Mouse (Mus musculus) hindbrain, embryonic 11.5 days (tissue): ENCODE results near the gene Epyc. TPM values are rescaled to one million over a fixed set of nuclear protein-coding genes. Genes with fewer than 3 reads are reported as not detected.

Experiments used
- ATAC-seq: fragments of 200-750 bp; cut with Nextera tagmentation; 2 replicates; pipeline ENCODE4 v1.8.0; 2017; ENCODE audit warnings: mild to moderate bottlenecking, moderate TSS enrichment, moderate library complexity; ENCODE audit not compliant: low FRiP score
- DNase-seq: peaks from one replicate; pipeline ENCODE4 v3.0.0-alpha.2; 2015; ENCODE audit warnings: low spot score
- H3K27ac ChIP-seq: fragments of 300-500 bp; sonication (generic); 2 replicates; pipeline ENCODE4 v1.5.1; 2014; ENCODE audit warnings: mild to moderate bottlenecking, low read depth, low read length
- H3K27me3 ChIP-seq: fragments of 300-500 bp; sonication (generic); 2 replicates; pipeline ENCODE4 v1.6.1; 2014; ENCODE audit warnings: mild to moderate bottlenecking, low read length, moderate library complexity, mixed read lengths; ENCODE audit not compliant: control insufficient read depth, insufficient read depth
- H3K36me3 ChIP-seq: fragments of 300-500 bp; sonication (generic); 2 replicates; pipeline ENCODE4 v1.6.1; 2014; ENCODE audit warnings: mild to moderate bottlenecking, low read length, moderate library complexity, mixed read lengths; ENCODE audit not compliant: control insufficient read depth, insufficient read depth
- H3K4me1 ChIP-seq: fragments of 300-500 bp; sonication (generic); replicated peaks from 2 replicates; pipeline ENCODE4 v1.6.1; 2014; ENCODE audit warnings: low read length, mixed read lengths; ENCODE audit not compliant: control insufficient read depth, insufficient read depth
- H3K4me2 ChIP-seq: fragments of 300-500 bp; sonication (generic); replicated peaks from 2 replicates; pipeline ENCODE4 v1.6.1; 2014; ENCODE audit warnings: mild to moderate bottlenecking, low read depth, low read length
- H3K4me3 ChIP-seq: fragments of 300-500 bp; sonication (generic); 2 replicates; pipeline ENCODE4 v1.5.1; 2014; ENCODE audit warnings: low read depth, low read length
- H3K9ac ChIP-seq: fragments of 300-500 bp; sonication (generic); 2 replicates; pipeline ENCODE4 v1.6.1; 2014; ENCODE audit warnings: low read depth, low read length
- H3K9me3 ChIP-seq: fragments of 300-500 bp; sonication (generic); 2 replicates; pipeline ENCODE4 v1.6.1; 2016; ENCODE audit warnings: low read length; ENCODE audit not compliant: control insufficient read depth
- WGBS: fragments of 180-500 bp; shearing (Covaris S2); extraction: QIAGEN DNeasy Blood & Tissue Kit; methylation state at CpG from one replicate; pipeline ENCODE4 v1.1.7; 2014; 5-methylcytosine and 5-hydroxymethylcytosine counted together
- polyA plus RNA-seq: library from polyadenylated mRNA; unstranded; fragments of >200 nt; fragmentation: Nextera tagmentation; extraction: Ambion mirVana; gene quantifications from 2 replicates; pipeline ENCODE4 v1.2.1, GENCODE M21; 2014

Epyc gene
- polyA plus RNA-seq = 1.8 and 2.1 TPM in 2 replicates

DNA sequence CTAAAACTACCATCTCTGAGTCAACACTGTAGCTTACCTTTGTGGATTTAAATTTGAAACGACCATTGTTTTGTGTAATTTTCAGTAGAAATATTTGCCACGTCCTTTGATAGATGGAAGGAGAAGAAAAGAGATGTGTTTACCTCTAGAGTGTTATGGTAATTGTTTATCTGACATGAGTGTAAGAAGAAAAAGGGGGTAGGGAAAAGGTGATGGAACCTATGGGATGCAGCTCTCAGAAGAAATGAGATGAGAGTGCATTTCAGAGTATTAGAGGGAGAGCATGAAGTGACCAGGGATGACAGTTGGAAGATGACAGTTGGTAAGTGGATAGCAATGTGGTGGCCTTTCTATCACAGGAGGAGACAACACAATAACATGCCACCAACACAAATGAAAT lies at the start of gene Epyc:
Epyc (plus strand) TSS at position 301 of the 400 bp plus-strand sequence.
- 79% methylated on average over 2 of the region's 2 CpGs for WGBS
- DNase-seq = no peak
- Histone ChIP-seq H3K4me2 (no peak within 1 kb of the TSS), H3K27me3 (no peaks in the 10 kb centered on the region), H3K4me1 (no peaks in the 10 kb centered on the region), H3K4me3 (no peak within 1 kb of the TSS), H3K36me3 (no peaks in the 10 kb centered on the region), H3K9me3 (no peaks in the 10 kb centered on the region), H3K27ac (no peak within 1 kb of the TSS), H3K9ac (no peak within 1 kb of the TSS)
- no peak for ATAC-seq

GRCm38 (mm10) chr10:97595680-97596079 lies 48.2 kb upstream of the Epyc start:
- no peak overlapping the region for H3K27ac ChIP-seq
- no peak overlapping the region for H3K4me3 ChIP-seq
- no peaks in the 10 kb centered on the region for H3K4me1 ChIP-seq
- H3K27me3 ChIP-seq = no peaks in the 10 kb centered on the region
- ATAC-seq (no peak), DNase-seq (no peak)
- H3K9me3 ChIP-seq = no peaks in the 10 kb centered on the region
- H3K36me3 ChIP-seq = no peaks in the 10 kb centered on the region
- 73% methylated on average over 1 of the region's 1 CpGs for WGBS
- H3K4me2 ChIP-seq = no peak overlapping the region
- H3K9ac ChIP-seq = no peak overlapping the region

GRCm38 (mm10) chr10:97601744-97602143 lies 42.1 kb upstream of the Epyc start:
- DNase-seq (no peak), ATAC-seq (no peak; the same call in 1 of the 2 replicates)
- WGBS = 72% methylated on average over 4 of the region's 4 CpGs
- no peaks in the 10 kb centered on the region for H3K9me3 ChIP-seq
- H3K4me3 ChIP-seq = no peak overlapping the region
- H3K27me3 ChIP-seq = no peaks in the 10 kb centered on the region
- no peak overlapping the region for H3K27ac ChIP-seq
- no peak overlapping the region for H3K9ac ChIP-seq
- H3K4me1 ChIP-seq = no peaks in the 10 kb centered on the region
- no peak overlapping the region for H3K4me2 ChIP-seq
- H3K36me3 ChIP-seq = no peaks in the 10 kb centered on the region

- H3K36me3 ChIP-seq = no peaks in the 10 kb centered on the region
- H3K9ac ChIP-seq = no peak overlapping the region
- DNase-seq = no peak
- H3K27me3 ChIP-seq = no peaks in the 10 kb centered on the region
- no peak overlapping the region for H3K4me2 ChIP-seq
- no peak overlapping the region for H3K27ac ChIP-seq
- no peak for ATAC-seq
- no peaks in the 10 kb centered on the region for H3K9me3 ChIP-seq
- H3K4me1 ChIP-seq = no peaks in the 10 kb centered on the region
- no peak overlapping the region for H3K4me3 ChIP-seq
These were observed 40.6 kb upstream of the Epyc start for GRCm38 (mm10) chr10:97603256-97603655.

DNA sequence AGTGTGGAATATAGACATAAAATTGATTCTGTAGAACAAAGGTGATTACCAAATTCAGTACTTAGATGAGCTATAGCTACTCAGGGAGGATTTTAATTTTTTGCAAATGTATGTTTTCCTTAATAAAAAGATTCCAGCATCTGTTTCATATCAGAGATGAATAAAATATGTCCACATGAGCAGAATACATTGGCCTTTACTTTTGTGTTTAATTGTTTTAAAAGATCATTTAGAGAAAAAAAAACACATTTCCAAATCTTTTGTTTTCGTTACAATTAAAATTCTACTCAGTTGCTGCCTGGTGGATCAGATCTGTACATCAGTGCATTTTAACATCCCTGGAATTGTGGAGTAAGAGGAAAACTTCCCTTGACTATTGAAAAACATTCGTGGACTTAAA lies 37.3 kb upstream of the Epyc start, which contains the start of gene Kera:
Kera (plus strand) TSS at position 301 of the 400 bp plus-strand sequence.
- no peak for ATAC-seq
- no peaks in the 10 kb centered on the region for H3K4me1 ChIP-seq
- H3K9me3 ChIP-seq = no peaks in the 10 kb centered on the region
- DNase-seq = no peak
- 74% methylated on average over 2 of the region's 2 CpGs for WGBS
- no peak within 1 kb of the TSS for H3K9ac ChIP-seq
- H3K27me3 ChIP-seq = no peaks in the 10 kb centered on the region
- H3K4me3 ChIP-seq = no peak within 1 kb of the TSS
- no peak within 1 kb of the TSS for H3K4me2 ChIP-seq
- H3K36me3 ChIP-seq = no peaks in the 10 kb centered on the region
- H3K27ac ChIP-seq = no peak within 1 kb of the TSS

- Histone ChIP-seq H3K4me1 (no peaks in the 10 kb centered on the region), H3K4me3 (no peak overlapping the region), H3K36me3 (no peaks in the 10 kb centered on the region), H3K9ac (no peak overlapping the region), H3K27ac (no peak overlapping the region), H3K27me3 (no peaks in the 10 kb centered on the region), H3K9me3 (no peaks in the 10 kb centered on the region), H3K4me2 (no peak overlapping the region)
- ATAC-seq (no peak), DNase-seq (no peak)
- WGBS = 94% methylated on average over 1 of the region's 1 CpGs
These were observed 21.5 kb upstream of the Epyc start for GRCm38 (mm10) chr10:97622328-97622727.

DNA sequence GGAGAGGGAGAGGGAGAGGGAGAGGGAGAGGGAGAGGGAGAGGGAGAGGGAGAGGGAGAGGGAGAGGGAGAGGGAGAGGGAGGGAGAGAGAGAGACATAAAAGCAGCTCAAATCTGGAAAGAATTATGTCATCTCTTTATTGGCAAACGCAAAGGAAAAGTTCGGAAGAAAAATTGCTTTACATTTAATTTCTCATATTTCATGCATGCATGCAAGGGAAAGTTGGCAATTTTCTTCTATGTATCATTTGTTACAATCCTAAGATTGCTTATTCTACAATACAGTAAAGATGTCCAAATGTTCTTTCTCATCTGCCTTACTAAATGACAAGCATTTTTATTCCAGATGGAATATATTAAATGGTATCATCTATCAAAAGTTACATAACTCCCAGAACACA lies 19.5 kb upstream of the Epyc start:
- H3K9me3 ChIP-seq = no peaks in the 10 kb centered on the region
- no peak overlapping the region for H3K4me3 ChIP-seq
- 77% methylated on average over 2 of the region's 2 CpGs for WGBS
- no peak overlapping the region for H3K9ac ChIP-seq
- H3K36me3 ChIP-seq = no peaks in the 10 kb centered on the region
- no peaks in the 10 kb centered on the region for H3K27me3 ChIP-seq
- no peak for ATAC-seq
- H3K4me1 ChIP-seq = no peaks in the 10 kb centered on the region
- no peak overlapping the region for H3K27ac ChIP-seq
- DNase-seq = no peak
- H3K4me2 ChIP-seq = no peak overlapping the region

GRCm38 (mm10) chr10:97625116-97625515 lies 18.8 kb upstream of the Epyc start:
- H3K4me3 ChIP-seq = no peak overlapping the region
- H3K4me1 ChIP-seq = no peaks in the 10 kb centered on the region
- no peaks in the 10 kb centered on the region for H3K36me3 ChIP-seq
- H3K27ac ChIP-seq = no peak overlapping the region
- H3K4me2 ChIP-seq = no peak overlapping the region
- 66% methylated on average over 4 of the region's 4 CpGs for WGBS
- no peak for DNase-seq
- ATAC-seq = no peak
- no peaks in the 10 kb centered on the region for H3K9me3 ChIP-seq
- H3K27me3 ChIP-seq = no peaks in the 10 kb centered on the region
- no peak overlapping the region for H3K9ac ChIP-seq

DNA sequence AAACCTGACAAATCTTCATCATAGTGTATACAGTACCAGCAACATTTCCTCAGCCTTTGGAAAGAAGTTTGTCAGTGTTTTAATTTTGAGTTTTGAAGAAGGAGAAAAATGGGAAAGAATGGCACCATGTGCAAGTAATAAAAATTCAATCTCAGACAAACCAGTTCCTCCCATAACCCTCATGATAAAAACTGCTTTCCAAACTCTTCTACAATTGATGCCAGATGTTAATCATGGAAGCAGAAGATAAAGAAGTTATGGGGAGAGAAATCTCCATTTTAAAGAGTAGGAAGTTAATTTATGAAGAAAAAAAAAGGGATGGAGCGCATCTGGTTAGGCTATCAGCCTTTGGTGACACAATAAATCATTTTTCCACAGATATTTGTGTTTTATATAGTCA lies 17.3 kb upstream of the Epyc start:
- no peaks in the 10 kb centered on the region for H3K36me3 ChIP-seq
- no peak overlapping the region for H3K4me3 ChIP-seq
- WGBS = 88% methylated on average over 1 of the region's 1 CpGs
- H3K27me3 ChIP-seq = no peaks in the 10 kb centered on the region
- H3K4me2 ChIP-seq = no peak overlapping the region
- H3K9ac ChIP-seq = no peak overlapping the region
- DNase-seq (no peak), ATAC-seq (no peak)
- no peak overlapping the region for H3K27ac ChIP-seq
- no peaks in the 10 kb centered on the region for H3K4me1 ChIP-seq
- no peaks in the 10 kb centered on the region for H3K9me3 ChIP-seq
